ENCODE assay signal across 10 mouse cellular contexts in genomic region chr3:102755801-102756200, GRCm38 (mm10). TPM values are rescaled to one million over a fixed set of nuclear protein-coding genes. Genes with fewer than 3 reads are reported as not detected.
DNase-seq lines count a peak whose midpoint lies in the region; ATAC-seq lines count a peak whose summit lies in the region.
"Had no signal": no experiment of that assay in that cellular context is flagged by ENCODE, and none has a peak within 500 bp of the region (broad histone marks: within the 10 kb centered on the region; RNA-seq: fewer than 3 reads in every experiment).

No protein-coding gene starts in this region.

- 0% methylated on average over 1 of the region's 1 CpGs for WGBS in heart, embryonic 14.5 days
- WGBS in midbrain, embryonic 16.5 days = 72% methylated on average over 1 of the region's 1 CpGs

- no peak overlapping the region for H3K4me3 ChIP-seq in heart, embryonic 14.5 days (ENCODE audit: control insufficient read depth in 1 of 2, insufficient read depth in 1 of 2, low read depth in 1 of 2, low read length in 2 of 2)
- H3K4me3 ChIP-seq in megakaryocyte, embryonic 14.5 days (replicated peaks) = peak overlapping the region; percentile 62
- no peak overlapping the region for H3K4me3 ChIP-seq in midbrain, embryonic 16.5 days (ENCODE audit: low read depth, low read length)
- H3K4me3 ChIP-seq: neural tube, embryonic 12.5 days had no signal

- H3K4me2 ChIP-seq in heart, embryonic 14.5 days (ENCODE audit: low read length) = no peak overlapping the region
- no peak overlapping the region for H3K4me2 ChIP-seq in midbrain, embryonic 16.5 days (ENCODE audit: low read length)
- H3K4me2 ChIP-seq: neural tube, embryonic 12.5 days had no signal

- H3K9me3 ChIP-seq in heart, embryonic 14.5 days (ENCODE audit: control insufficient read depth, low read length) = no peaks in the 10 kb centered on the region
- peaks cover 14% of the 10 kb centered on the region for H3K9me3 ChIP-seq in megakaryocyte, embryonic 14.5 days
- H3K9me3 ChIP-seq in midbrain, embryonic 16.5 days (replicated peaks; ENCODE audit: control insufficient read depth, low read length, poor library complexity, severe bottlenecking) = no peaks in the 10 kb centered on the region
- H3K9me3 ChIP-seq: neural tube, embryonic 12.5 days had no signal

- H3K36me3 ChIP-seq in heart, embryonic 14.5 days (ENCODE audit: control insufficient read depth, insufficient read depth, low read length) = peaks cover 58% of the 10 kb centered on the region
- H3K36me3 ChIP-seq in megakaryocyte, embryonic 14.5 days (replicated peaks; ENCODE audit: low read length) = peaks cover 86% of the 10 kb centered on the region
- peaks cover 13% of the 10 kb centered on the region for H3K36me3 ChIP-seq in midbrain, embryonic 16.5 days (ENCODE audit: control insufficient read depth, insufficient read depth, low read length)

- H3K9ac ChIP-seq in heart, embryonic 14.5 days (ENCODE audit: low read length) = no peak overlapping the region
- H3K9ac ChIP-seq in midbrain, embryonic 16.5 days (ENCODE audit: low read depth, low read length) = no peak overlapping the region
- H3K9ac ChIP-seq: neural tube, embryonic 12.5 days had no signal

- peaks cover 24 to 29% of the 10 kb centered on the region in 2 experiments for H3K4me1 ChIP-seq in heart, embryonic 14.5 days (ENCODE audit: control insufficient read depth in 2 of 2, insufficient read depth in 2 of 2, low read length in 2 of 2)
- peaks cover 78% of the 10 kb centered on the region for H3K4me1 ChIP-seq in megakaryocyte, embryonic 14.5 days
- H3K4me1 ChIP-seq in midbrain, embryonic 16.5 days (ENCODE audit: control insufficient read depth, insufficient read depth, low read length) = no peaks in the 10 kb centered on the region
- H3K4me1 ChIP-seq: neural tube, embryonic 12.5 days had no signal

- peak overlapping the region; percentile 45 to 54 for H3K27ac ChIP-seq in heart, embryonic 14.5 days (replicated peaks in 1 of 2; ENCODE audit: control insufficient read depth in 1 of 2, insufficient read depth in 1 of 2, low read depth in 2 of 2, low read length in 2 of 2)
- no peak overlapping the region for H3K27ac ChIP-seq in midbrain, embryonic 16.5 days (ENCODE audit: low read length)
- H3K27ac ChIP-seq: neural tube, embryonic 12.5 days had no signal

- intact Hi-C loops in left cerebral cortex, postnatal 25 days (cut with DNase I) = no loop called here

- H3K27me3 ChIP-seq in heart, embryonic 14.5 days (ENCODE audit: control insufficient read depth, insufficient read depth, low read length) = no peaks in the 10 kb centered on the region
- H3K27me3 ChIP-seq in megakaryocyte, embryonic 14.5 days (replicated peaks) = peaks cover 4% of the 10 kb centered on the region
- no peaks in the 10 kb centered on the region for H3K27me3 ChIP-seq in midbrain, embryonic 16.5 days (ENCODE audit: control insufficient read depth, insufficient read depth, low read depth, low read length)
- H3K27me3 ChIP-seq: neural tube, embryonic 12.5 days had no signal

- peak; percentile 31 to 45 for DNase-seq in spleen, adult 18-20 months
- DNase-seq in spleen, adult 12 weeks (ENCODE audit: low spot score) = no peak
- DNase-seq in cerebellum, postnatal 4 days (ENCODE audit: low spot score in 2 of 2) = no peak
- no peak for DNase-seq in left cerebral cortex, postnatal 25 days (ENCODE audit: low spot score in 2 of 2)
- no peak for DNase-seq in adrenal gland, adult 8-10 months

- ATAC-seq in heart, embryonic 14.5 days (ENCODE audit: insufficient number of reproducible peaks, insufficient read depth, low FRiP score, low read depth) = peak; percentile 35; the same call in 1 of the 2 replicates
- ATAC-seq in midbrain, embryonic 16.5 days = no peak

RNA-seq across cellular contexts. Expression of gene Tspan2, which starts 21.5 kb away (rescaled TPM):
- 31.3 and 34.8 TPM in 2 replicates for polyA plus RNA-seq in heart, embryonic 14.5 days (2014; fragmentation: Nextera tagmentation; extraction: Ambion mirVana)
- polyA plus RNA-seq in megakaryocyte, embryonic 14.5 days (2012; ENCODE audit: insufficient read depth, low replicate concordance) = 0.21 TPM in 1 of 2 replicates, not detected in the other
- 11.6 and 11.8 TPM in 2 replicates for polyA plus RNA-seq in midbrain, embryonic 16.5 days (2015; fragmentation: Nextera tagmentation; extraction: Ambion mirVana)
- total RNA-seq in left cerebral cortex, postnatal 25 days (2021) = 100 to 1,000 TPM in 1 of 2 experiments, 10 to 100 TPM in 1; 89.2 to 105 TPM
- 1 to 10 TPM; 4.8 to 10.0 (median 7.3) TPM for total RNA-seq in adrenal gland, adult 8-10 months (2022)

RNA-seq across cellular contexts. Expression of gene Tshb, which starts 26.7 kb away (rescaled TPM):
- polyA plus RNA-seq in heart, embryonic 14.5 days (2014; fragmentation: Nextera tagmentation; extraction: Ambion mirVana) = 0.15 and 0.49 TPM in 2 replicates
- not detected in 2 replicates for polyA plus RNA-seq in megakaryocyte, embryonic 14.5 days (2012; ENCODE audit: insufficient read depth, low replicate concordance)
- polyA plus RNA-seq in midbrain, embryonic 16.5 days (2015; fragmentation: Nextera tagmentation; extraction: Ambion mirVana) = 0.43 and 0.71 TPM in 2 replicates
- total RNA-seq in left cerebral cortex, postnatal 25 days (2021) = not detected
- total RNA-seq in adrenal gland, adult 8-10 months (2022) = not detected
- total RNA-seq: heart, postnatal 14 days had no signal

Comparison
In these comparisons a context has a peak if more than half of its experiments do, and no peak if none do; other contexts are left out.
1. DNase-seq: peak in spleen, adult 18-20 months (2 of 2); none in spleen, adult 12 weeks (single experiment), cerebellum, postnatal 4 days (0 of 2), left cerebral cortex, postnatal 25 days (0 of 2) and adrenal gland, adult 8-10 months (single experiment).
2. RNA of gene Tspan2, which starts 21.5 kb away (polyA plus RNA-seq): 31.3 to 34.8 TPM in heart, embryonic 14.5 days and 11.6 to 11.8 TPM in midbrain, embryonic 16.5 days; 0.21 TPM in megakaryocyte, embryonic 14.5 days; every median in the first group is over 10 times any median in the second.